Mouse (Mus musculus) liver, embryonic 14.5 days (tissue): Measurements from ENCODE around the gene Miga2.

ENCODE experiments used
- CTCF ChIP-seq: IDR thresholded peaks from 2 replicates; pipeline ENCODE4 v1.5.1; 2016; ENCODE audit warnings: antibody characterized with exemption, low read depth, control low read depth
- EP300 ChIP-seq: IDR thresholded peaks from 2 replicates; pipeline ENCODE4 v1.6.1; 2016; ENCODE audit warnings: antibody characterized with exemption, low read depth

DNA sequence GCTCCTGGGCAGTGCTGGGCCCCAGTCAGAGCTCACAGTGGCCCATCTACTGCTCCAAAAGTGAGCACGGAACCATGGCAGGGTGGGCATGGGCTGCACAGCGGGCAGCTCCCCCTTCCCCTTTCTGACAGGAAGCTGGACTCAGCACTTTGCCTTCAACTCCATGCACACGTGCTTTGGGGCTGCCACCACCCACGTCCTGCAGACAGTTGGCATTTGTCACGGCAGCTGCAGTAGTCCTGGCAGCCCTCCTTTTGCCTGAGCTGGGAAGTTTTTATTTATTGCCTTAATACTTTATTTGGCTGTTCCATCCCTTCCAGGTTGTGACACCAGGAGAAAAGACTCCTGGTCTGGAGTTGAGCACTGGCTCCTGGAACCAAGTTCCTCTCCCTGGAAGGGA lies 20.8 kb downstream of the Miga2 start:
- TF ChIP-seq CTCF: no peak
- no peak for TF ChIP-seq EP300
